Mouse (Mus musculus) cerebellum, adult 11 months (tissue): ENCODE results near the gene Slc22a14.

Source experiments
- DNase-seq: peaks from one replicate; pipeline ENCODE4 v3.0.0; 2022

Gene Slc22a14

DNA sequence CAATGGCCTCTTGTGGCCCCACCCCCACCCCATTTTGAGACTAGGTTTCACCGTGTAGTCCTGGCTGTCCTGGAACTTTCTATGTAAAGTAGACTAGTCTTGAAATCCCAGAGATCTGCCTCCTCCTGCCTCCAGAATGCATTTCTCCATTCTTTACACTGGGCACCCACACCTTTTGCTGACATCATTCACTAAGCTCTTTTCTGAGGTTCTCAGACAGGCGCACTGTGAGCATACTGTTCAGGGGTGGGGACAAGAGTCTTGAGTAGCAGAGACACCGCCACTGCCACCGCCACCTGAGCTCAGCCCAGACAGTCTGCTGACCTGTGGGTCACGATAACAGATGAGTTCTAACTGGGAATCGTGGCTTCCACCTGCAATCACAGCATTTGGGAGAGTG lies 9.4 kb downstream of the Slc22a14 start:
- no peak for DNase-seq

DNA sequence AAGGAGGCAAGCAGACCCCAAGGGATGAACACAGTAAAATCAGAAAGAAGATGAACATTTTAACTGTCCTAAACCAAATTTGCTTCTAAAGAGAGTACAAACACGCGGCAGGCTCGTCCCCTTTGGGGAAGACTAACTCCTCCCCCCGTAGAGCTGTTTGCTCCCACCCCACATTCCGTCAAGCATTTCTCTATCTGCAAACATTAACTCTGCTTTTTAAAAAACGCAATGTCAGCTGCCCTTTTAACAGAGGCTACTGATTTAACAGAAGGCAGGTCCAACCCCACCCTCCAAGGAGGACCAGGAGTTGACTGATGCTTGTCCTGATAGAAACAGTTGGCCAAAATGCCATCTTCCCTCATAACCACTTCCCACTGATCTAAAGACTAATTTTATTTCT lies 11.4 kb downstream of the Slc22a14 start:
- DNase-seq, result no peak

DNA sequence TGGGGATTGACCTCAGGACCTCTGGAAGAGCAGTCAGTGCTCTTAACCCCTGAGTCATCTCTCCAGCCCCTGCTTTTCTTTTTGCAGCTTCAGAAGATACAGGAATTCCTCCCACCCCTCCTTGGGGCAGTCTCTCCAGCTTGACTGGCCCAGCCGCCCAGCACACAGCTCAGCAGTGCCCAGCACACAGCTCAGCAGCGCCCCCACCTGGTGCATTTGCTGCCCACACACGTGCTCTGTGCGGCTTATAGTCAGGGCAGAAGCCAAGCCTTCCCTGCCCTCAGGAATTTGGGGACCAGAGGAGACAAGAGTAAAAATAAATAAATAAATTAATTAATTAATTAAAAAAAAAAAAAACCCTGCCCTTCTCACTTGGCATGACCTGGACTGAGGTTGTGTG lies 13.3 kb downstream of the Slc22a14 start:
- peak; percentile 65 for DNase-seq

DNA sequence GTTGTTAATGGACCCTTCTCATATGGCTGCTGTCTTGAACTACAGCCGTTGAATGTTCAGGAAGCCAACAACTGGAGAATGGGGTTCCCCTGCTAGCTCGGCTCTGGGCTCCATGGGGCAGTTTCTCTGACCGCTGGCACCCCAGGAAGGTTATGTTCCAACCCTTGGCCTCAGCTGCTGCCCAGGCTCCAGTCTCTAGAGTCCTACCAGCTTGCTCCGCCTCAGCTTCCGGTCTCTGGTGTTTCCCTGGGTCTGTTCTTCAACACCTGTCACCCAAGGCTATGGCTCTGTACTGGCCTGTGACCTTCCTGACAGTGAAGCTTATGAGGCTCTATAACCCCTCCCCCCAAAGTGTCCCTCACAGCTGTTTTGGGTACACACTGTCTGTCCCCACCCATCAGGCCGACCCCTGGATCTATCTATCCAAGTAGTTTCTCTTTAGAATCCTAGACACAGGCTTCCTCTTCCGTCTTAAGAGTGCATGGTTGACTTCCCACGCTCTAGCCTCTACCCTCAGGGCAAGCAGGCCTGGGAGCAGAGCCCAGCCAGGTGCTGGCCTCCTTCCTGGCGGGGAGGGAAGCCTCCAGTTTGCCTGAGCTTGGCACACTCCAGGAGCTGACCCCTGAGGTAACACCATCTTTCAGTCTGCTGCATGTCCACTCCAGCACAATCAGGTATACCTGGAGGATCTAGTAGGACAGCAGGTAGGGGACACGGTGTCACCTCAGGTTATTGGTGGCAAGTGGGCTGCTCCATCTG lies 14.2 kb downstream of the Slc22a14 start:
- no peak for DNase-seq

DNA sequence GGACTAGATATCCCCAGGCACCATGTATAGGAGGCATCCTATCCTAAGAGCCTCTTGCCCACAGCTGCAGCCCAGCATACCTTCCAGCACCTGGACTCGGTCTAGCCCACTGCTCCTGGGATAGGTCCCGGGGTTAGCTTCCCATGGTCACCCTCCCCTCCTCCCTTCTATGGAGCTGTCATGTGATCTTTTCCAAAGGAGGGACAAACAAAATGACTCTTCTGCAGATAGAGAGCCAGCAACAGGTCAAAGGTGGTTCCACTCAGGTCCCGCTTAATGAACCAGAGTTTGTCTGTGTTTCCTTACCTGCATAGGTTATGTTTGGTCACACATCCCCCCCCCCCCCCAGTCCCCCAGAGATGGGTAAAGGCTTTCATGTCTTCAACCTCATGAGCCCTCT lies 14.8 kb downstream of the Slc22a14 start:
- no peak for DNase-seq

DNA sequence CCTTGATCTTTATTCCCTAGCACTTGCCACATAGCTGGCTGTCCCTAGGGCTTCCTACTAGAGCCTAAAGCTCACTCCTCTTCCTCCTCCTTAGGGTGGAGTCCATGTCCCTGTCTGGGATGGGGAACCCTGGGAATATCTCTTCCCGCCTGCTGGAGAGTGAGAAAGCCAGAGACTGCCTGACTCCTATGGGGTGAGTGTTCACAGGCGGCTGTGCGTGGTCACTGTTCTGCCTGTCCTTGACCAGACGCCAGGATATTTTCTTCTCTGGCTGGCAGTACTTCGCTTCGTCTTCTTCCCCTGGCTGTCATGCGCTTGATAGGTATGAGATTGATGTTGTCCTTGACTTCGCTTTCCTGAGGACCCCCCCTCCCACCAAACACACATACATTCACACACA lies 19.0 kb downstream of the Slc22a14 start:
- DNase-seq, result no peak

DNA sequence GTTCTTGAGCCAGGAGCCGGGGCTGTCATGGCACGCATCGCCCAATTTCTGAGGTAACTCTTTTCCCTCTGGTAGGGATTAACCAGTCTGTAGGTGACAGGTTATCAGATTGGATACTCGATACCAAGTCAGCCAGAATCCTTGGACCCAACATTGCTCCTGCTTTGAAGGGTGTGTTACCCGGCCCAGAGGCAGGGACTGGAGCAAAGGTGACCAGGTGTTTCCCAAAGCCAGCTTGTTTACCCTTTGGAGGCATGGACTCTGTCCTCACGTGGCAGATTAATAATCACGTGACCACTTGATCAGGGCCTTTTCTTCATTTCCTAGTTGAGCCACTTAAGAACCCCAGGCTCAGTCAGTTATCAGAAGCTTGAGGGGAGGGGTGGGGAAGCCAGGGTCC lies 22.6 kb downstream of the Slc22a14 start:
- DNase-seq, result no peak

DNA sequence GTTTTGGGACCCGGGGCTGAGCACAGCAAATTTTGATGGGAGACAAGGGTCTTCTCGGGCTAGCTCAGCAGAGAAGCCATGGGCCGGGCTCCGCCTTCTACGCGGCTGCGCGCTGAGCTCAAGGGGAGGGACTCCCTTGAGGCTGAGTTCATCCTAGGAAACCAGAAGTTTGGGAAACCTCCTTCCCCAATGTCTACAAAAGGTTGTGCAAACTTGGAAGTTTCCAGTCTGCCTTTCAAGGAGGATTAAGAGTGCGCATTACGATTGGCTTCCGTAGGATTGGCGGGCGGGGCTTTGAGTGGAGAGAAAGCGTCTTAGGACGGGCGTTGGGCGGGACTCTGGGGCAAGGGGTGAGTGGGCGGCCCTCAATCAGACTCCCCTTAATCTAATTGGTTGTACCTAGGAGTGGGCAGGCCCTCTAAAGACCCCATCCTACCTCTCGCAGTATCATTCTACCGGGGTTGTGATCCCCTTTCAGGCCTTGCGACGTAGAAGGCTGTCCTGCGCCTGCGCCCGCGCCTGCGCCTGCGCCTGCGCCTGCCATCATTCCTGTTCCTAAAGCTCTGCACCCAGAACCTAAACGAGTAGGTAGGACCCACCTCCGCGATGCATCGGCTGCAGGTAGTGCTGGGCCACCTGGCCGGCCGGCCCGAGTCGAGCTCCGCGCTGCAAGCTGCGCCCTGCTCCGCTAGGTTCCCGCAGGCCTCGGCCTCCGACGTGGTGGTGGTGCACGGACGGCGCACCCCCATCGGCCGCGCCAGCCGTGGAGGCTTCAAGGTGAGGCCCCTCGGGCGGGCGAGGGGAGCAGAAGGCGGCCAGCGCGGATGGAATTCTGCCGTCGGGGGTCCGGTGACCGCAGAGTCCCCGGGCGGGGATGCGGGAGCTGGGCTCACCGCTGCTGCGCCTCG lies 24.2 kb downstream of the Slc22a14 start, which contains the start of gene Myd88:
Gene Myd88 (minus strand): TSS at position 503 of the 908 bp plus-strand sequence.
- peak; percentile 84 for DNase-seq

DNA sequence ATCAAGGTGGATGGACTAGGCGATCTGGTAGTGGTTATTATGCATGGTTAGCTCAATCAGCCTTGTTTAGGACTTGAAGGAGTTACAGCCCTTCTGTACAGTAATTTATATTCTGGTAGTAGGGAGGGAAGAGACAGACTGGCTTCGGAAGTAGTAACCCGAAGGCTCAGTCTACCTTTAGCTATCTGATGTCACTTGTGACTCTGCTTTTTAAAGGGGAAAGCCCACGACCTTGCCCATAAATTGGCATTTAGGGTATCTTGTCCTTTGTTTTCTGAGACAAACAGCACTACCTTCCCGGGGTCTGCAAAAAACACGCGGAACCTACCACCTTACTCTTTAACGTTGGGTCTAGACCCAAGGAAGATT lies 25.2 kb downstream of the Slc22a14 start:
- DNase-seq, result no peak

DNA sequence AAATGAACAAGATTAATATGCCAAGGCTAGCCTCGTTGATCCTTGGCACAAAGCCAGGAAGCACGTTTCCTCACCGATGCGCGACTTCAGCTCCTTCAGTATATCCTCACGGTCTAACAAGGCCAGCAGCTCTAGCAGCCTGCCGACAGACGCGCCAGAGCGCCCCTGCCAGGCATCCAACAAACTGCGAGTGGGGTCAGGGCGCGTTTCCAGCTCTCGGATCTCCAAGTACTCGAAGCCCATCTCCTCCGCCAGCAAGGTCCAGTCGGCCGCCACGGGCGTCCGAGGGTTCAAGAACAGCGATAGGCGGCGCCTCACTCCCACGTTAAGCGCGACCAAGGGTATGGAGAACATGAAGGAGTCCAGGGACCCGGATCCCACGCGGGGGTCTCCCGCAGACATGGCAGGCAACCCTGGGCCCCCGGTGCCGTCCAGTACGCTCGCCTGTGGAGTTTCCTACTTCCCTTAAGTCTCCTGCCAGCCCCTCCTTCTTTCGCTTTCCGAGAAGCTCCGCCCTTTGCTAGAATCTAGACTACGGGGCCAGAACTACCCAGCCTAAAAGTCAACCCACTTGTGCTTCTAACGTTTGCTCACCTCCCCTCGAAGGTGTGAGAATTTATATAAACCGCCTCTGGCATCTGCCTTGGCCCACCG lies 25.7 kb downstream of the Slc22a14 start, which contains the start of gene Acaa1a:
Gene Acaa1a (plus strand): TSS at position 119 of the 654 bp plus-strand sequence.
- DNase-seq, result peak; percentile 62

DNA sequence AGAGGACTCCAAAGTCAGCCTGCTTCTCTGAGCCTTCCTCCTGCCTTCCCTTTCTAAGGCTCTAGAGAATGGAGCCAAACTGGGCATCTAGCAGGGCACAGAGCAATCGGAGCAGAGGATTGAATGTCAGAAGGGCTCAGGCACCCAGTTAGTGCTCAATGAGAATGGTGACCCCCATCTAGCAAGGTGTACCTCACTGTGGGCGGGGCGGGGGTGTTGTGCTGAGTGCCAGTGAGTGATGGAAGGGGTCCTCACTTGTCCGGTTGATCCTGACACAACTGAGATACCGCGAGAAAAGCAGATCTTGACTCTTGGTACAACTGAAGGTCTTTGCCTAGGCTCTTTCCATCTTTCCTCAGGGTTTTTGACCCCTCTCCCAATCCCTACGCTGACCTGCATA lies 26.2 kb downstream of the Slc22a14 start:
- no peak for DNase-seq

DNA sequence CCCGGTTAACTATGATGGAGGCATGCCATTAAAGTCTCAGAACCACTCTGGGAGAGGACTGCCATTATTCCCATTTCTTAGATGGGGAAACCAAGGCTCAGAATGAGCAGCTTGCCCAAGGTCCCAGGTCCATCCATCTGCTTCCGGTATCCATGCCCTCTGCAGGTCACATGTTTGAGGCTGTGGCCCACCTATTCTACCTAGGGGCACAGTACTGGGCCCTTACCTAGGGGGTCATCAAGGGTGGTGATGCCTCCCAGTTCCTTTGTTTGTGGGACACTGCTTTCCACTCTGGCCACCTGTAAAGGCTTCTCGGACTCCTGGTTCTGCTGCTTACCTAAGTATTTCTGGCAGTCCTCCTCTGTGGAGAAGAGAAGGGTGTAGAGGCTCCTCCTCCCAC lies 27.0 kb downstream of the Slc22a14 start:
- DNase-seq, result no peak

DNA sequence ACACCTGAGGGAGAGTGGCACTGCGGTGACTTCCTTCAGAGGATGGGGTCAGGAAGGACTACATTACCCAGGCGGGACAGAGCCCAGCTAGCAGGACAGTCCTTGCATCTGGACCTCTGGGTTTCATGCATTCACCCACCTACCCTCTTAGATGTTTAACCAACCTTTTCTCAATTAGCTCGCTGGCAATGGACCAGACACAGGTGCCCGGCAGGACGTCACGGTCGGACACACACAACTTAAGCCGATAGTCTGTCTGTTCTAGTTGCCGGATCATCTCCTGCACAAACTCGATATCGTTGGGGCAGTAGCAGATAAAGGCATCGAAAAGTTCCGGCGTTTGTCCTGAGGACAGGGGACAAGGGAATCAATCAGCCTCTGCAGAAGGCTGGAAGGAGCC lies 27.5 kb downstream of the Slc22a14 start:
- DNase-seq, result no peak

DNA sequence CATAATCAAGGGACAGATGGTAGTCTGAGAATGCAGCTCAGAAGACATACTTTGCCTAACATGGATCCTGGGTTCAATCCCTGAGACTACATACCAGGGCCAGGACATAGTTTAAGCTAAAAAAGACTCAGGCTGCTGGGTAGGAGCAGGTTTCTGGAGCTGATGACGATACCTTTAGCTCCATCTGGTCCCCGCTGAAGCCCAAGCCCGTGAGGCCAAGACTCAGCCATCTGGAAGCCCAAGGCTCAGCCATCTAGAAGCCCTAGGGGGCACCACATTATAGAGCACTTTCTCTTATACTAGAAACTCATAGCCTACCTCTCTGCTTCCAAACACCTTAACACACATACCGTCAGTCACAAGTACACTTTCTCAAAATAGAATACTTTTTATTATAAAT lies 29.8 kb downstream of the Slc22a14 start:
- no peak for DNase-seq

DNA sequence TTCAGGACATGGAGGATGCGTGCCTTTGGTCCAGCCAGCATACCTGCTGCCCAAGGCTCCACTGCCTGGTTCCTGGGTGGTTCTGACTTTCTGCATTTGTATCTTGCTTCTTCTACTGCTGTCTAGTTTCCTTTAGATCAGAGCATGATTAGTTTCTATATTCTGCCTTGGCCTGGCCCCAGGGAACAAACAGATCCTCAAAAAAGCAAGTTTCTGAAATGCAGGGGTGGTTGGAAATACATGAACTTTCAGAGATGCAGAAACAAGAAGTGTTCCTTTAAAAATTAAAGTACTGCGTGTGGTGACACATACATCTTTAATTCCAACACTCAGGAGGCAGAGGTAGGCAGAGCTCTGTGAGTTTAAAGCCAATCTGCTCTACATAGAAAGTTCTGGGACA lies 30.5 kb downstream of the Slc22a14 start:
- no peak for DNase-seq

DNA sequence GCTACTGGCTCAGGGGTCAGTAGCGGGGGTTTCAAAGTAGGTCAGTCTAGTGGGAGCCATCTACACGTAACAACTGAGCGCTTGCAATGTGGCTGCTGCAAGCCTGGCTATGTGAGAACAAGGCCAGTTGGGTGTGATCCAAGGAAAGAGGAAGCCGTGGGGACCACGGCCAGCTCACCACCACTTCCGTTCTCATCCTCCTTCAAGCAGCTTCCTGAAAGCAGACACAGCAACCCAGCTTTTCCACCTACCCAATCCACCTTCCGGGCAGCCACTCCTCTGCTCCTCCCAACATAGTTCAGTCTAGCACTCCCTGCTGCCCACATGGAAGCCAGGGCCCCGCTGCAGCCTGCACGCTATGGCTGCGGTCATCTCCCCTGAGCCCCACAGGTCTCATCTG lies 31.0 kb downstream of the Slc22a14 start:
- no peak for DNase-seq

DNA sequence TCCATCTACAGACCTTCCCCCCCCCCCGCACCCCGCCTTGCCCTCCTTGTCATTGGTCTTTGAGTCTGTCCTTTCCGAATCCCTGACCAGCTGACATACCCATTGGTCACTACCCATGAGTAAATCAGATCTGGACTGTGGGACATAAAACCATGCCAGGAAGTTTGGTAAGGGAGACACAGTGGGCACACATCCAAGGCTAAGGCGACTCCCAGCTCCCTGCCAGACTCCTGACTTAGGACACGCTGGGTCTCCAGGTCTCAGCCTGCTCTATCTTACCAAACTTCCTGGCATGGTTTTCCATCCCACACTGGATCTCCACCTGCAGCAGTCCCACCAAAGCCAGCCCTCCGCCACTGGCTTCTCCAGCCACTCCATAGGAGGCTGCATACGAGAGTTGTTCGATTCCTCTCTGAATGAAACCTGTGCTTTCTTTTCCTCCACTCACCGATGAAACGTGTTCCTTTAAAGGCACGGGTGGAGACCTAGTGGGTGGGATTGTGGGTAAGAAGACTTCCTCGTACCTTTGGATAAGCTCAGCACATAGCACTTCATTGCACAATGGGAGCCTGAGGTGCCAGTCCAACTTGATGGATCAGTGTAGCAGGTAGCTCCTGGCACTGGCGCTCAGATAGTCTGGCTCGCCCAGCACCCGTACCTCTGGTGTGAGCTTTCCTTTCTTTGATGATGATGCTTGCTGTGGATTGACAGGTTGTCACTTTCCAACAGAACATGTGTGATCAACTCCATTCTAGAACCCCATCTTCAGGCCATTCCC lies 35.0 kb downstream of the Slc22a14 start:
- no peak for DNase-seq

DNA sequence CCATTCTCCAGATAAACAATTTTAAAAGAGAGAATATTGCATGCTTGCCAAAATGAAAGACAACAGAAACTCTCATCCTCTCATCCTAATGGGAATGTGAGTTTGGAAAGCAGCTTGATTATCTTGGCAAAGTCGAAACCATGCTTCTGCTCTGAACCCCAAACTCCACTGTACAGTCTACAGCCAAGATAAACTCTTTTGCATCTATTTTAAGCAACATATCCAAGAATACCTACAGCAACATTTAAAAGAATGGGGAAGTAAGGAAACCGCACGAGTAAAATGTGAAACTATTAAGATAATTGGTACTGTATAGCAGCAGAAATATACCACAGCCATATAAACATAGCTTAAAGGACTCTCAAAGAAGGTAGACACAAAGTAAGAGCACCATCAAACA lies 36.9 kb downstream of the Slc22a14 start:
- no peak for DNase-seq

DNA sequence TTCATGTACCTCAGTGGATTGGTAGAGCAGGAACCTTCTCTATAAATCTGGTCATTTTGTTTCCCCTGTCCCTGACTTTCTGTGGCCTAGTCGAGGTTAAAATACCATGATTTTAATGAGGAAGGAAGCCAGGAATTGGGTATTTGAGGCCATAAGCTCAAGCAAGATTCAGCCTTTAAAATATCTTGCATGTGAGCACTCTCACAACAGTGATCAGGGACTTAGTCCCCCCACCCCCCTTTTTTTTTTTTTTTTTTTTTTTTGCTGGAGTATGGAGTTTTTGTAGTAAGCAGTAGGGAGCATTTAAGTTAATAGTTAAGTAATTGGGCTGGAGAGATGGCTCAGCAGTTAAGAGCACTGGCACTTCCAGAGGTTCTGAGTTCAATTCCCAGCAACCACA lies 41.2 kb downstream of the Slc22a14 start:
- DNase-seq, result no peak

DNA sequence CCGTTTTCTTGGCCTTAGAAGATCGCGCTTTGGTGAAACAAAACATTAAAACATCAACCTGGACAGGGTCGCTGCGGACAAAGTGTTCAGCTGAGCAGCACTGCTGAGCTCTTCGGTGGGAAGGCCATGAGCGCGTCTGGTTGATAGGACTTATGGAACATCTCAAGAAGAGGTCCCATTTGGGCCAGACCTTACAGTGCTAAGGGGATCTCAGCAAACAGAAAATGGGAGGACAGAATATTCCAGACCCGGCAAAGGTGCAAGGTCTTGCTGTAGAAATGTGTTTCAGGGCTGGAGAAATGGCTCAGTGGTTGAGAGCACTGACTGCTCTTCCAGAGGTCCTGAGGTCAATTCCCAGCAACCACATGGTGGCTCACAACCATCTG lies 42.1 kb downstream of the Slc22a14 start:
- no peak for DNase-seq

DNA sequence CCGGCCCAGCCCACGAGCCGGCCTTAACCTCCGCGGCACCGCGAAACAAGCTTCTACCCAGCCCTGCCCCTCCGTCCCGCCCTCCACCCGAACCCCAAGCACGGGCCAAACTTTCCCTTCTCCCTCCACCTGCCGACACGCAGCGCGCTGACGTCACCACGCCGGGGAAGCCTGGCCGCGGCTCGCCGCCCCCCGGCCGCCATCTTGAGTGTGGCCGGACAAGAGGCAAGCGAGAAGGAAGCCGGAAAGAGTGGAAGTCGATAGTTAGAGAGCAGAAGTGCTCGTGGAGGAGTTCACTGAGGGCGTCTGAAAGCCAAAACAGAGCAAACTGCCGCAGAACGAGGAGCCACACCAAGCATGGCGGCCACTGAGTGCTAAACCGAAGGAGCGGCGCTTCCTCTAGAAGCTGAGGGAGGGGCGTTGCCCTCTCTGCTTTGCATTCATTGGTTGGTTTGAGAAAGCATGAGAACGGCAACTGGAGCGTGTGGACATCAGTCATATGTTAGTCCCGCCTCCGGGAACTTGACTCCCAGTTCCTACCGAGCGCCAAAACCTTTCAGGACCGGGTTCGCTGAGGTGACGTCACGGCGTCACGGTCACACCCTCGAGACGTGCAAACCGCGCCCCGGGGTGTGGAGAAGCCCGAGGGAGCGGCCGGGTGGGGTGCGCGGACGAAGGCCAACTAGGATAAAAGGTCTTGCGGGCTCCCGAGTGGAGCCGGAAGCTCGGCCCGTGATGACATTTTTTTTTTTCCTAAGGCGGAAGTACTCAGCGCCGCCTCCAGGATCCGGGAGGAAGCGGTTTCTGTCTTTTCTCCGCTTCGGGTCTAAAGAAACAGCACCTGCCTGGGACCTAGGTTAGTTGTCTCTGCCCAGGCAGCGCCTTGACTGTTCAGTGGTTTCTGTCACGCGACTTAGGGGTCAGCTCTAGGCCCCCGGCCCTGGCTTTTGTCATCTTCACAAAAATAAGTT lies 42.8 kb downstream of the Slc22a14 start, which contains the start of gene Oxsr1:
Gene Oxsr1 (minus strand): TSS at position 139 of the 971 bp plus-strand sequence.
- DNase-seq, result peak; percentile 99
